Mouse (Mus musculus) myocyte (in vitro differentiated cells): ENCODE measurements around the gene Hoxa3. TPM values are rescaled to one million over a fixed set of nuclear protein-coding genes. Genes with fewer than 3 reads are reported as not detected.

Experiments
- H3K27me3 ChIP-seq: one replicate; pipeline ENCODE4 v1.6.1; 2011; ENCODE audit not compliant: control insufficient read depth, insufficient read depth, insufficient read length
- H3K36me3 ChIP-seq: one replicate; pipeline ENCODE4 v1.6.1; 2011; ENCODE audit not compliant: control insufficient read depth, insufficient read depth
- H3K4me2 ChIP-seq: one replicate; pipeline ENCODE4 v1.6.1; 2011; ENCODE audit warnings: low read depth, control low read depth
- H3K4me3 ChIP-seq: one replicate; pipeline ENCODE4 v1.5.1; 2011; ENCODE audit warnings: mild to moderate bottlenecking, control low read depth, moderate library complexity
- H3K79me2 ChIP-seq: one replicate; pipeline ENCODE4 v1.6.1; 2011; ENCODE audit not compliant: control insufficient read depth, insufficient read depth
- H3ac ChIP-seq: one replicate; pipeline ENCODE4 v1.6.1; 2011; ENCODE audit not compliant: control insufficient read depth, insufficient read length
- CEBPB ChIP-seq: IDR thresholded peaks from 2 replicates; pipeline ENCODE4 v1.6.1; 2011; ENCODE audit warnings: mild to moderate bottlenecking, moderate library complexity; ENCODE audit not compliant: poor library complexity, insufficient read depth, severe bottlenecking
- E2F4 ChIP-seq: IDR thresholded peaks from one replicate; pipeline ENCODE4 v1.6.1; 2011; ENCODE audit warnings: mild to moderate bottlenecking, control low read depth, moderate library complexity; ENCODE audit not compliant: insufficient read depth
- MAX ChIP-seq: IDR thresholded peaks from one replicate; pipeline ENCODE4 v1.6.1; 2011; ENCODE audit warnings: low read depth, mild to moderate bottlenecking, control low read depth
- MYOD1 ChIP-seq, 3 experiments: IDR thresholded peaks; one replicate each; pipeline ENCODE4 v1.6.1; 2011; ENCODE audit warnings: control low read depth in 2 of 3, low read depth in 2 of 3, mild to moderate bottlenecking in 2 of 3, moderate library complexity in 1 of 3; ENCODE audit not compliant: insufficient read length in 2 of 3, control insufficient read depth in 1 of 3
- MYOG ChIP-seq, 3 experiments: IDR thresholded peaks; one replicate each; pipeline ENCODE4 v1.6.1; 2011; ENCODE audit warnings: control low read depth in 2 of 3, low read depth in 2 of 3, mild to moderate bottlenecking in 2 of 3; ENCODE audit not compliant: insufficient read length in 2 of 3, control insufficient read depth in 1 of 3, insufficient read depth in 1 of 3
- POLR2A ChIP-seq: IDR thresholded peaks from one replicate; pipeline ENCODE4 v1.6.1; 2011; ENCODE audit warnings: low read depth, mild to moderate bottlenecking, control low read depth, moderate library complexity; ENCODE audit not compliant: insufficient read length
- POLR2AphosphoS2 ChIP-seq: IDR thresholded peaks from one replicate; pipeline ENCODE4 v1.6.1; 2011; ENCODE audit warnings: low read depth, control low read depth; ENCODE audit not compliant: insufficient read length
- REST ChIP-seq: IDR thresholded peaks from one replicate; pipeline ENCODE4 v1.6.1; 2011; ENCODE audit warnings: mild to moderate bottlenecking, control low read depth, moderate library complexity; ENCODE audit not compliant: insufficient read depth, insufficient read length
- SRF ChIP-seq: IDR thresholded peaks from one replicate; pipeline ENCODE4 v1.6.1; 2011; ENCODE audit warnings: low read depth; ENCODE audit not compliant: control insufficient read depth, insufficient read length
- TCF12 ChIP-seq: IDR thresholded peaks from one replicate; pipeline ENCODE4 v1.6.1; 2011; ENCODE audit warnings: mild to moderate bottlenecking, control low read depth; ENCODE audit not compliant: poor library complexity, insufficient read depth, severe bottlenecking
- TCF3 ChIP-seq: IDR thresholded peaks from one replicate; pipeline ENCODE4 v1.6.1; 2011; ENCODE audit warnings: low read depth, control low read depth; ENCODE audit not compliant: insufficient read length
- USF1 ChIP-seq: IDR thresholded peaks from one replicate; pipeline ENCODE4 v1.6.1; 2011; ENCODE audit warnings: low read depth, mild to moderate bottlenecking, control low read depth, moderate library complexity
- polyA plus RNA-seq: library from polyadenylated mRNA; unstranded; fragments of >200 nt; fragmentation: generic; extraction: Trizol; gene quantifications from one replicate; pipeline ENCODE4 v1.2.1, GENCODE M21; 2012; ENCODE audit warnings: missing spikeins

Gene Hoxa3
- polyA plus RNA-seq, 1 experiment: 1.0 TPM

GRCm38 (mm10) chr6:52179690-52180089 is 33.4 kb downstream of the Hoxa3 start:
- no peaks in the 10 kb centered on the region for H3K79me2 ChIP-seq
- no peaks in the 10 kb centered on the region for H3K27me3 ChIP-seq
- no peak overlapping the region for H3K4me2 ChIP-seq
- TF ChIP-seq POLR2AphosphoS2 (no peak), MYOD1 (IDR thresholded peaks at IDR 0.05; ENCODE audit: control insufficient read depth in 1 of 3, insufficient read length in 2 of 3, low read depth in 2 of 3) (no peak), CEBPB (no peak), TCF12 (no peak), MAX (no peak), REST (no peak), POLR2A (no peak), E2F4 (no peak), USF1 (no peak), TCF3 (no peak), MYOG (IDR thresholded peaks at IDR 0.05; ENCODE audit: control insufficient read depth in 1 of 3, insufficient read depth in 1 of 3, insufficient read length in 2 of 3, low read depth in 2 of 3) (no peak)
- no peak overlapping the region for H3K4me3 ChIP-seq
- no peaks in the 10 kb centered on the region for H3K36me3 ChIP-seq
- H3ac ChIP-seq: no peak overlapping the region

- H3K27me3 ChIP-seq: no peaks in the 10 kb centered on the region
Observed at GRCm38 (mm10) chr6:52178918-52179665, 34.0 kb downstream of the Hoxa3 start.

GRCm38 (mm10) chr6:52177806-52178205 is 35.3 kb downstream of the Hoxa3 start:
- Histone ChIP-seq H3K4me2 (no peak overlapping the region), H3K27me3 (no peaks in the 10 kb centered on the region), H3K4me3 (no peak overlapping the region), H3K79me2 (no peaks in the 10 kb centered on the region), H3ac (no peak overlapping the region), H3K36me3 (no peaks in the 10 kb centered on the region)
- TF ChIP-seq CEBPB: no peak
- no peak for TF ChIP-seq POLR2A

More at GRCm38 (mm10) chr6:52178918-52179665, 34.0 kb downstream of the Hoxa3 start:
- Histone ChIP-seq H3K4me2 (no peak overlapping the region), H3K79me2 (no peaks in the 10 kb centered on the region), H3K36me3 (no peaks in the 10 kb centered on the region), H3K4me3 (no peak overlapping the region), H3ac (no peak overlapping the region)
- TF ChIP-seq POLR2A (no peak), USF1 (no peak), MAX (no peak), TCF3 (no peak), POLR2AphosphoS2 (no peak), E2F4 (no peak), MYOG (IDR thresholded peaks at IDR 0.05; ENCODE audit: control insufficient read depth in 1 of 3, insufficient read depth in 1 of 3, insufficient read length in 2 of 3, low read depth in 2 of 3) (no peak), CEBPB (no peak), TCF12 (no peak), MYOD1 (IDR thresholded peaks at IDR 0.05; ENCODE audit: control insufficient read depth in 1 of 3, insufficient read length in 2 of 3, low read depth in 2 of 3) (no peak), REST (no peak), SRF (no peak)

GRCm38 (mm10) chr6:52177061-52177735 is 35.9 kb downstream of the Hoxa3 start, which contains the start of gene 5730596B20Rik:
Gene 5730596B20Rik, plus strand, starts transcription at chr6:52177498.
- Histone ChIP-seq H3K79me2 (no peaks in the 10 kb centered on the region), H3K27me3 (no peaks in the 10 kb centered on the region), H3K4me3 (no peak within 1 kb of the TSS), H3K36me3 (no peaks in the 10 kb centered on the region), H3K4me2 (no peak within 1 kb of the TSS), H3ac (no peak within 1 kb of the TSS)
- TF ChIP-seq SRF (no peak), TCF12 (no peak), CEBPB (no peak), USF1 (no peak), REST (no peak), TCF3 (no peak), E2F4 (no peak), POLR2AphosphoS2 (no peak), POLR2A (no peak), MYOG (IDR thresholded peaks at IDR 0.05; ENCODE audit: control insufficient read depth in 1 of 3, insufficient read depth in 1 of 3, insufficient read length in 2 of 3, low read depth in 2 of 3) (no peak), MYOD1 (IDR thresholded peaks at IDR 0.05; ENCODE audit: control insufficient read depth in 1 of 3, insufficient read length in 2 of 3, low read depth in 2 of 3) (no peak), MAX (no peak)
